Mouse (Mus musculus): ENCODE measurements around the gene Atp6v1g2. TPM values are rescaled to one million over a fixed set of nuclear protein-coding genes. Genes with fewer than 3 reads are reported as not detected.

Atp6v1g2 gene
- polyA plus RNA-seq, 1 experiment: 4.2 TPM

GRCm38 (mm10) chr17:35209785-35210535 lies 23.5 kb upstream of the Atp6v1g2 start:
- Histone ChIP-seq H3K27ac (ENCODE audit: insufficient read depth, low read length) (no peak overlapping the region), H3K27me3 (ENCODE audit: control insufficient read depth, insufficient read depth, low read length, poor library complexity, severe bottlenecking) (no peaks in the 10 kb centered on the region), H3K4me3 (ENCODE audit: low read depth, low read length) (no peak overlapping the region), H3K36me3 (ENCODE audit: control insufficient read depth, insufficient read depth, low read length, poor library complexity, severe bottlenecking) (no peaks in the 10 kb centered on the region), H3K9me3 (replicated peaks; ENCODE audit: control insufficient read depth, insufficient read depth, low read length, poor library complexity, severe bottlenecking) (no peaks in the 10 kb centered on the region), H3K4me1 (ENCODE audit: control insufficient read depth, insufficient read depth, low read length) (no peaks in the 10 kb centered on the region), H3K9ac (ENCODE audit: low read depth, poor library complexity, severe bottlenecking) (no peak overlapping the region)
- TF ChIP-seq EP300 (IDR thresholded peaks at IDR 0.05; ENCODE audit: insufficient read depth, low read depth, low read length): no peak
- no peak for TF ChIP-seq POLR2A (IDR thresholded peaks at IDR 0.05; ENCODE audit: insufficient read depth, low read length)
- TF ChIP-seq CTCF (IDR thresholded peaks at IDR 0.05; ENCODE audit: low read depth, low read length): no peak

DNA sequence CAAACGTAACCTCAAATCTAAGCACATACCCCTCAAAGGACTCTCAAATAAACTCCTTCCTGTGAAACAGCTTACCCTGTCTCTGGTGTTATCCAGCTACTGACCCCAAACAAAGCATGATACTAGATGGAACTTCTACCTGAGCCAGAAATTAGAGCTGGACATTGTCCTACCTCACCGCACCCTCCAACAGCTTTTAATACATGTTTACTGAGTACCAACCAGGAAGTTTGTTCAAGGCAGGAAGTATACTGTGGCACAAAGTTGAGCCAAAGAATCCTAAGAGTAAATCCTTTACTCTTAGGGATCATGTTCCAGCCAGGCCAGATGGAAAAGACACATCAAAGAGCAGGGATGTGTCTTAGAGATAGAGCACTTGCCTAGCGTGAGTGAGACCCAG lies 22.9 kb upstream of the Atp6v1g2 start:
- no peak overlapping the region for H3K27ac ChIP-seq (ENCODE audit: insufficient read depth, low read length)
- H3K4me3 ChIP-seq (ENCODE audit: low read depth, low read length): no peak overlapping the region
- H3K36me3 ChIP-seq (ENCODE audit: control insufficient read depth, insufficient read depth, low read length, poor library complexity, severe bottlenecking): no peaks in the 10 kb centered on the region
- TF ChIP-seq POLR2A (IDR thresholded peaks at IDR 0.05; ENCODE audit: insufficient read depth, low read length) (no peak), EP300 (IDR thresholded peaks at IDR 0.05; ENCODE audit: insufficient read depth, low read depth, low read length) (no peak), CTCF (IDR thresholded peaks at IDR 0.05; ENCODE audit: low read depth, low read length) (no peak)
- H3K9me3 ChIP-seq (replicated peaks; ENCODE audit: control insufficient read depth, insufficient read depth, low read length, poor library complexity, severe bottlenecking): no peaks in the 10 kb centered on the region
- no peaks in the 10 kb centered on the region for H3K4me1 ChIP-seq (ENCODE audit: control insufficient read depth, insufficient read depth, low read length)
- H3K9ac ChIP-seq (ENCODE audit: low read depth, poor library complexity, severe bottlenecking): no peak overlapping the region
- H3K27me3 ChIP-seq (ENCODE audit: control insufficient read depth, insufficient read depth, low read length, poor library complexity, severe bottlenecking): no peaks in the 10 kb centered on the region

- Histone ChIP-seq H3K9ac (ENCODE audit: low read depth, poor library complexity, severe bottlenecking) (no peak overlapping the region), H3K9me3 (replicated peaks; ENCODE audit: control insufficient read depth, insufficient read depth, low read length, poor library complexity, severe bottlenecking) (no peaks in the 10 kb centered on the region), H3K36me3 (ENCODE audit: control insufficient read depth, insufficient read depth, low read length, poor library complexity, severe bottlenecking) (no peaks in the 10 kb centered on the region), H3K27ac (ENCODE audit: insufficient read depth, low read length) (no peak overlapping the region), H3K27me3 (ENCODE audit: control insufficient read depth, insufficient read depth, low read length, poor library complexity, severe bottlenecking) (no peaks in the 10 kb centered on the region), H3K4me1 (ENCODE audit: control insufficient read depth, insufficient read depth, low read length) (no peaks in the 10 kb centered on the region), H3K4me3 (ENCODE audit: low read depth, low read length) (no peak overlapping the region)
- TF ChIP-seq POLR2A (IDR thresholded peaks at IDR 0.05; ENCODE audit: insufficient read depth, low read length) (no peak), EP300 (IDR thresholded peaks at IDR 0.05; ENCODE audit: insufficient read depth, low read depth, low read length) (no peak), CTCF (IDR thresholded peaks at IDR 0.05; ENCODE audit: low read depth, low read length) (no peak)
Observed at GRCm38 (mm10) chr17:35213071-35213470, 20.4 kb upstream of the Atp6v1g2 start.

DNA sequence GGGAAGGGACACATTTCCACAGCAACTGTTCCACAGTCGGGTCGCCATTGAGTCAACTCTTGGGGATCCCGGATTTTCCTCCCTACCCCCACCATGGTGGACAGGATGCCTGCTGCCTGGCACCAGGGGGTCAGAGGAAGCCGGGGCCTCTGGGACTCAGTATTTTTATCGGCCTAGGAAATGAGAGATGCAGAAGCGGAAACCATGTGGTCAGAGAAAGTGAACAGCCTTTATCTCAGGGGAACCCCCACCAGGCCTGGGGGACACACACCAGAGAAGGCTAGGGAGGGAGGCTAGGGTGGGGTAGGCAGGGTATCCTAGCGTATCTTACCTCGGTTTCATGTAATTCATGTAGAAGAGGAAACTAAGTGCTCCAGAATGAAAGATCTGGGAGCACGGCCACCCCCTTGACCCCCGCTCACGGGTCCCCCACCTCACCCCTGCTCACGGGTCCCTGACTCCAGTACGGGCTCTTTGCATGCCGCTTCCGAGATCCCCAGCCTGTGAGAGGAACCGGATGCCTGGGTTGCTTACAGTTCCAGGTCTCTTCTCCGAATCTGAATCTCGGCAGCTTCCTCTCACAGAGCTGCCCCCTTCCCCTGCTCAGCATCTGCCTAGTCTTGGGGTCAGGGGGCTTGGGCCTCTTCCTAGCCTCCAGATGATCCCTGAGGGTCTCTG lies 14.8 kb upstream of the Atp6v1g2 start:
- Histone ChIP-seq H3K9ac (ENCODE audit: low read depth, poor library complexity, severe bottlenecking) (no peak overlapping the region), H3K4me3 (ENCODE audit: low read depth, low read length) (no peak overlapping the region), H3K27me3 (ENCODE audit: control insufficient read depth, insufficient read depth, low read length, poor library complexity, severe bottlenecking) (no peaks in the 10 kb centered on the region), H3K9me3 (replicated peaks; ENCODE audit: control insufficient read depth, insufficient read depth, low read length, poor library complexity, severe bottlenecking) (no peaks in the 10 kb centered on the region), H3K36me3 (ENCODE audit: control insufficient read depth, insufficient read depth, low read length, poor library complexity, severe bottlenecking) (no peaks in the 10 kb centered on the region), H3K27ac (ENCODE audit: insufficient read depth, low read length) (no peak overlapping the region), H3K4me1 (ENCODE audit: control insufficient read depth, insufficient read depth, low read length) (no peaks in the 10 kb centered on the region)
- TF ChIP-seq CTCF (IDR thresholded peaks at IDR 0.05; ENCODE audit: low read depth, low read length) (no peak), EP300 (IDR thresholded peaks at IDR 0.05; ENCODE audit: insufficient read depth, low read depth, low read length) (no peak), POLR2A (IDR thresholded peaks at IDR 0.05; ENCODE audit: insufficient read depth, low read length) (no peak)

DNA sequence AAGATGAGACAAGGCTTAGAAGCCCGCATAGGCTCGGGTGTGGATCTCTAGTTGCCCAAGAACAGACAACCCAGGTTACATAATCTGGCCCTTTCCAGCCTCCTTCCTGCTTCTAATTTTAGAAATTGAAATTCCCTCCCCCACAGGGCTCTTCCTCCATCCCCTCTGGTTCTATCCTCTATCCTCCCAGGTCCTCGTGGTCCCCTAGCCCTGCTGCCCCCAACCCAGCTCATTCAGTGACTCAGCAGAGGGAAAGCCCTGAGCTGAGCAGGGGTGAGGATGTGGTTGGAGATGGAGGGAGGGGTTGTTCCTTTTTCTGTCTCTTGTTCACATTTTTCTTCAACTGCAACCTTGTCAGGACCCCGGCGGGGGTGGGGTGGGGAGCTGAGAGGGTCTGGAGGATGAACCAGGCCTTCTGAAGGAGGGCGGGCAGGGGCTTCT lies 13.8 kb upstream of the Atp6v1g2 start:
- no peak overlapping the region for H3K4me3 ChIP-seq (ENCODE audit: low read depth, low read length)
- no peak overlapping the region for H3K9ac ChIP-seq (ENCODE audit: low read depth, poor library complexity, severe bottlenecking)
- no peaks in the 10 kb centered on the region for H3K9me3 ChIP-seq (replicated peaks; ENCODE audit: control insufficient read depth, insufficient read depth, low read length, poor library complexity, severe bottlenecking)
- H3K27ac ChIP-seq (ENCODE audit: insufficient read depth, low read length): no peak overlapping the region
- TF ChIP-seq CTCF (IDR thresholded peaks at IDR 0.05; ENCODE audit: low read depth, low read length): no peak
- no peak for TF ChIP-seq EP300 (IDR thresholded peaks at IDR 0.05; ENCODE audit: insufficient read depth, low read depth, low read length)
- TF ChIP-seq POLR2A (IDR thresholded peaks at IDR 0.05; ENCODE audit: insufficient read depth, low read length): no peak
- H3K36me3 ChIP-seq (ENCODE audit: control insufficient read depth, insufficient read depth, low read length, poor library complexity, severe bottlenecking): no peaks in the 10 kb centered on the region
- H3K4me1 ChIP-seq (ENCODE audit: control insufficient read depth, insufficient read depth, low read length): no peaks in the 10 kb centered on the region
- H3K27me3 ChIP-seq (ENCODE audit: control insufficient read depth, insufficient read depth, low read length, poor library complexity, severe bottlenecking): no peaks in the 10 kb centered on the region

Data from ES-Bruce4 (cell line).